Comparison of ENCODE assay signal across 23 mouse cellular contexts in the genomic region with DNA sequence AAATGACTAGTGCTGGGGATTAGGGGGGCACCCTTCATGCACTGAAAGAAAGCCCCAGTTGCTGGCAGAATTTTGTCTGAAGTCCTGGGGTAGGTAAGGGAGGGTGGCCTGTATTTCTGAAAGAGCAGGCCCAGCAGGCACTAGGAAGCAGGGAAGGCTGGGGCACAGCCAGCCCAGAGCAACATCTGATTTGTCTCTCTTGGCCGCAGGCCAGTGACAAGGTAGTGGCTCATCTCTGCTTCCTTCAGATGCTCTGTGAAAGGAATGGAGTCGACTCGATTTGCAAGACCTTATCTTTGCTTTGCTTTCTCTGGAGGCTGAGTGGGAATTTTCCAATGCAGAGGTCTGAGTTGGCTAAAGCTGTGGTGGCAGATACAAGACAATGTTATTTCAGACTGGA.
DNase-seq lines count a peak whose midpoint lies in the region; ATAC-seq lines count a peak whose summit lies in the region.
"Had no signal": no experiment of that assay in that cellular context is flagged by ENCODE, and none has a peak within 500 bp of the region (broad histone marks: within the 10 kb centered on the region; RNA-seq: fewer than 3 reads in every experiment).

No protein-coding gene starts in this region.

- H3K27ac ChIP-seq in heart, embryonic 11.5 days (ENCODE audit: low read depth, low read length) = no peak overlapping the region
- H3K27ac ChIP-seq: embryonic facial prominence, embryonic 15.5 days; hindbrain, embryonic 12.5 days; intestine, embryonic 15.5 days; limb, embryonic 13.5 days; liver, embryonic 13.5 days; midbrain, embryonic 10.5 days; neural tube, embryonic 12.5 days; stomach, embryonic 15.5 days had no signal

- no peak overlapping the region for H3K4me3 ChIP-seq in heart, embryonic 11.5 days (ENCODE audit: low read depth, low read length)
- H3K4me3 ChIP-seq: embryonic facial prominence, embryonic 15.5 days; hindbrain, embryonic 12.5 days; intestine, embryonic 15.5 days; limb, embryonic 13.5 days; liver, embryonic 13.5 days; midbrain, embryonic 10.5 days; neural tube, embryonic 12.5 days; stomach, embryonic 15.5 days had no signal

- DNase-seq in heart, adult 11 months = peak; percentile 80
- DNase-seq in left cerebral cortex, postnatal 4 days = peak; percentile 48
- no peak for DNase-seq in left cerebral cortex, postnatal 14 days (ENCODE audit: low spot score in 2 of 2)
- DNase-seq in adrenal gland, adult 8-10 months = peak; percentile 28
- peak; percentile 58 for DNase-seq in adrenal gland, postnatal 25 days
- no peak for DNase-seq in thymus, adult 18-20 months
- DNase-seq in frontal cortex, postnatal 14 days (ENCODE audit: low spot score in 2 of 2) = no peak
- DNase-seq: kidney, adult 9 months; kidney, postnatal 4 days; liver, embryonic 13.5 days; lung, embryonic 14.5 days; lung, postnatal 4 days; right cerebral cortex, postnatal 14 days; thymus, adult 2 months had no signal

- peaks cover 7% of the 10 kb centered on the region for H3K4me1 ChIP-seq in heart, embryonic 11.5 days (ENCODE audit: control insufficient read depth, insufficient read depth, low read length)
- H3K4me1 ChIP-seq: embryonic facial prominence, embryonic 15.5 days; hindbrain, embryonic 12.5 days; intestine, embryonic 15.5 days; liver, embryonic 13.5 days; neural tube, embryonic 12.5 days; stomach, embryonic 15.5 days had no signal

- no peaks in the 10 kb centered on the region for H3K27me3 ChIP-seq in heart, embryonic 11.5 days (ENCODE audit: control insufficient read depth, insufficient read depth, low read length)
- H3K27me3 ChIP-seq: embryonic facial prominence, embryonic 15.5 days; hindbrain, embryonic 12.5 days; intestine, embryonic 15.5 days; limb, embryonic 13.5 days; liver, embryonic 13.5 days; neural tube, embryonic 12.5 days; stomach, embryonic 15.5 days had no signal

- no peak overlapping the region for H3K4me2 ChIP-seq in heart, embryonic 11.5 days
- H3K4me2 ChIP-seq: embryonic facial prominence, embryonic 15.5 days; hindbrain, embryonic 12.5 days; intestine, embryonic 15.5 days; limb, embryonic 13.5 days; liver, embryonic 13.5 days; lung, embryonic 14.5 days; neural tube, embryonic 12.5 days; stomach, embryonic 15.5 days had no signal

- no peaks in the 10 kb centered on the region for H3K9me3 ChIP-seq in heart, embryonic 11.5 days (replicated peaks; ENCODE audit: control insufficient read depth, low read length)
- H3K9me3 ChIP-seq: embryonic facial prominence, embryonic 15.5 days; hindbrain, embryonic 12.5 days; intestine, embryonic 15.5 days; limb, embryonic 13.5 days; liver, embryonic 13.5 days; midbrain, embryonic 10.5 days; neural tube, embryonic 12.5 days; stomach, embryonic 15.5 days had no signal

- intact Hi-C loops in left cerebral cortex, postnatal 4 days (cut with DNase I) = no loop called here
- intact Hi-C loops in left cerebral cortex, postnatal 14 days (cut with DNase I) = loop anchor here (10.0 kb wide), 1 partner anchor 424 kb away; the partner anchor contains the start of gene Rora

- WGBS in heart, embryonic 11.5 days (ENCODE audit: insufficient replicate concordance) = 29% methylated on average over 3 of the region's 3 CpGs

- H3K36me3 ChIP-seq in heart, embryonic 11.5 days (ENCODE audit: control insufficient read depth, insufficient read depth, low read length) = no peaks in the 10 kb centered on the region
- H3K36me3 ChIP-seq: embryonic facial prominence, embryonic 15.5 days; hindbrain, embryonic 12.5 days; intestine, embryonic 15.5 days; limb, embryonic 13.5 days; liver, embryonic 13.5 days; midbrain, embryonic 10.5 days; neural tube, embryonic 12.5 days; stomach, embryonic 15.5 days had no signal

- H3K9ac ChIP-seq in heart, embryonic 11.5 days (ENCODE audit: low read depth, low read length) = no peak overlapping the region
- H3K9ac ChIP-seq: embryonic facial prominence, embryonic 15.5 days; hindbrain, embryonic 12.5 days; intestine, embryonic 15.5 days; limb, embryonic 13.5 days; liver, embryonic 13.5 days; lung, embryonic 14.5 days; neural tube, embryonic 12.5 days; stomach, embryonic 15.5 days had no signal

- no peak for ATAC-seq in heart, embryonic 11.5 days (replicated peaks; ENCODE audit: insufficient number of reproducible peaks, low FRiP score, low TSS enrichment)
- ATAC-seq: forebrain, embryonic 16.5 days; intestine, embryonic 15.5 days had no signal

Comparison
In these comparisons a context has a peak if more than half of its experiments do, and no peak if none do; other contexts are left out.
1. DNase-seq: peak in heart, adult 11 months (single experiment), left cerebral cortex, postnatal 4 days (single experiment), adrenal gland, adult 8-10 months (single experiment) and adrenal gland, postnatal 25 days (single experiment); none in left cerebral cortex, postnatal 14 days (0 of 2), thymus, adult 18-20 months (0 of 2) and frontal cortex, postnatal 14 days (0 of 2).